Mouse (Mus musculus) adrenal gland, postnatal 4 days (tissue): ENCODE data around the gene Gp9. TPM values are rescaled to one million over a fixed set of nuclear protein-coding genes. Genes with fewer than 3 reads are reported as not detected.
"Not testable (repeated sequence)": the region's sequence is repeated elsewhere in the genome, so short reads cannot be mapped to it uniquely, and the experiment has no call there.

Experiments
- DNase-seq, 2 experiments: peaks; one replicate each; pipeline ENCODE4 v3.0.0; 2021 to 2022; ENCODE audit warnings: low spot score in 2 of 2, mixed read lengths in 2 of 2
- total RNA-seq, 2 experiments: library from RNA; stranded (reverse); gene quantifications; 2 replicates each; pipeline ENCODE4 v1.2.3; 2021

Gene Gp9
- total RNA-seq, 2 experiments from 2014 or later: 1.0 to 1.1 TPM

DNA sequence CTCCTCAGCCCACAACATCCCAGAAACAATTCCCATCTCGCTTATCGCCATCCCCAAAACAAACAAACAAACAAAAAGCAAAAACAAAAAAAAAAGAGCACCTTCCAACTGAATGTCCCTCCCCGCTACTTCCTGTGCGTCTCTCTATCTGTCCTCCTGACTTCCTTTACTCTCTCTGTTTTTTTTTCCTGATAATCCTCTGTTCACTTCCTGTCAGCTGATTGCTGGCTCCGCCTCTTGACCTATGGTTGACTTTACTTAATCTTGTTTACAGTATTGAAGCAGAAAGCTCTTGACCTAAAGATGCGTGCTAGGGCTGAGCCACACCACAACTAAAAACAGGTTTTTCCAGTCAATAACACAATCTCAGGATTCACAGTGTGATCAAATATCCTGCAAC is 29.3 kb upstream of the Gp9 start:
- no peak for DNase-seq

DNA sequence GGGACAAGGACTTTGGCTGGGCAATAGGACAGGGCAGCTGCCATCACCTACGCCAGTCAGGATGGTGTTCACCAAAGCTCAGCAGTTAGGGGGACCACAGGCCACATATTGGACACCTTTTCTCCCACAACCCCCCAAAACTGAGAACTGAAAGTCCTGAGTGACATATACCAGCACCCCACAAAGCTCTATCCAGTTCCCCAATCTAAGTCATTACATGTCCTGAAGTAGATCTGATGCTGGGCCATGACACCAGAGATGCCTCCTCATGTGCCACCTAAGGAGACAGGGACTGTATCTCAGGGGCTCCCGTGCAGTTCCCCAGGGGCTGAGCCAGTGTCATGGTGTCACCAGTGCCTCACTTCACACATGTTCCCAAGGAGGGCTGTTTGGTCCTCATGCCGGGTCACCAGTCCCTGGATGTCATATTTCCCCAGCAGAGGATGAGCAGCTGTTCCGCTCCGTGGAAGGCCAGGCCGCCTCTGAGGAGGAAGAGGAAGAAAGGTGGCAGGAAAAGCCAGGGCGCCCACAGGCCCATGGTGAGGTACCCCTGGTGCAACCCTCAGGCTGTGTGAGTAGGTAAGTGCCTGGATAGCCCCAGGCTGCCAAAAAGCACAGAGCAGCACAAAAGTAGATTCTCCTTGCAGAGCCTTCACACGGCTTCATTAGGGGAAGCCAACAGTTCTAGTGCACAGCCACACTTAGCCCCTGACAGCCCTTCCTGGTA is 27.5 kb upstream of the Gp9 start:
- DNase-seq: no peak

DNA sequence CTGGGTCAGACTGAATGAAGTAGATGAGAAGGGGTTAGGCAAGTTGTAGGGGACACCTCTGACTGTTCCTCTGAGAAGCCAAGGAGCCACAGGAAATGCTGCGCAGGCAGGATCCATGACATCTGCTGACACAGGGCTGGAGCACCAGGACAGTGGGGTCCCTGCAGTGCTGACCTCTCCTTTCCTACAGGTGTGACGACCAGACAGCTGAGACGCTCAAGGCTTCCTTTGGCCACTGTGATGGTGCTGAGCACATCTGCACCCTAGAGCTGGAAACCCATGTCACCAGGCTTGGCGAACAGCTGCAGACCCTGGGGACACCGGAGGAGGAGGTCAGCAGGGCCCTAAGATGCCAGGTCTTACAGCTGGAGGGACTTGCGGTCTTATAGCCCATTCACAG is 26.3 kb upstream of the Gp9 start:
- no peak for DNase-seq

DNA sequence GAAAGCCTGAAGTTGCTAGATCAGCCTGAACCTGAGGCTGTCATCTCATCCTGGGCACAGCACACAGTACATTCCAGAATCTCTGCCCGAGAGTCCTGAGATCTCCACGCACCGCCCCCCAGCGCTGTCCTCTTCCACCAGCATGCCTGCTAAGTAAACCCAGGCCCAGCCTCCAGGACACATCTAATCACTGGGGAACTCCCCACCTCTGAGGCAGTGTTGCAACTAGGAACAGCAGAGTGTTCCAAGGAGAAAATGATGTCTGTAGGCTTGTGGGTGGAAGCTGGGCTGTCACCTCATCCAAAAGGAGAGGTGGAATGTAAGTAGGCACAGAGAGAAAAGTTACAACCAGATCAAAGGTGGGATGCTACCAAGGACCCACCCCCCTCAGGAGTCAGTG is 22.7 kb upstream of the Gp9 start:
- DNase-seq: no peak

DNA sequence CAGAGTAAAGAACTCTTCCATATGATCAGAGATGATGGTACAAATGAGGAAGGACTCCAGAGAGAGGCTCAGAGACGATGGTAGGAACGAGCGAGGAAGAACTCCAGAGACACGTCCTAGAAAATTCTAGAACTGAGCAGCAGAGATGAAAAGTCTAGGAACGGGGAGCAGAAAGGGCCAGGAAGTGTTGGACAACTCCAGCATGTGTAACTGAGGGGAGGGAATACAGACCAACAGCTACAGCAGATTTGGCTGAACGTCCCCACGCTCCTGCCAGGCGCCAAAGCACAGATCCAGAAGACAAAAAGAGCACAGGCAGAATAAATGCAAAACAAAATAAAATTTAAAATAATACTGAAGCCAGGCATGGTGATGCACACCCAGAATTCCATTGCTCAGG is 21.0 kb upstream of the Gp9 start:
- no peak for DNase-seq

GRCm38 (mm10) chr6:87759404-87759803 is 18.5 kb upstream of the Gp9 start:
- DNase-seq: no peak

DNA sequence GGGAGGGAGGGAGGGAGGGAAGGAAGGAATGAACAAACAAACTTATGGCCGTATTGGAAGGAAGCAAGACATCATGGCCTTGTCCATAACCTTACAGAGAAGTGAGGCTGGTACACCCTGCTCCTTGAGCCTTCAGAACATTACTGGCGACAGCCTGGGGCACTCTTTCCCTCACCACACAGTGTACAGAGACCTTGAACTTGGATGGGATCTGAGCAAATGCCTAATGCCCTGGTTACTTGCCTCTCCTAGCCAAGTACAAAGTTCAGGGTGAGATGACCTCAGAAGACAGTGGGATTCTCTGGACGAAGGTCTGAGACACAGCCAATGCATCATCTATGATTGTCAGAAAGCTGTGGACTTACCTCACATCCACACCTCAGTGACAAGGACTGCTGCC is 18.0 kb upstream of the Gp9 start:
- no peak for DNase-seq

GRCm38 (mm10) chr6:87762161-87762560 is 15.7 kb upstream of the Gp9 start:
- DNase-seq: no peak

DNA sequence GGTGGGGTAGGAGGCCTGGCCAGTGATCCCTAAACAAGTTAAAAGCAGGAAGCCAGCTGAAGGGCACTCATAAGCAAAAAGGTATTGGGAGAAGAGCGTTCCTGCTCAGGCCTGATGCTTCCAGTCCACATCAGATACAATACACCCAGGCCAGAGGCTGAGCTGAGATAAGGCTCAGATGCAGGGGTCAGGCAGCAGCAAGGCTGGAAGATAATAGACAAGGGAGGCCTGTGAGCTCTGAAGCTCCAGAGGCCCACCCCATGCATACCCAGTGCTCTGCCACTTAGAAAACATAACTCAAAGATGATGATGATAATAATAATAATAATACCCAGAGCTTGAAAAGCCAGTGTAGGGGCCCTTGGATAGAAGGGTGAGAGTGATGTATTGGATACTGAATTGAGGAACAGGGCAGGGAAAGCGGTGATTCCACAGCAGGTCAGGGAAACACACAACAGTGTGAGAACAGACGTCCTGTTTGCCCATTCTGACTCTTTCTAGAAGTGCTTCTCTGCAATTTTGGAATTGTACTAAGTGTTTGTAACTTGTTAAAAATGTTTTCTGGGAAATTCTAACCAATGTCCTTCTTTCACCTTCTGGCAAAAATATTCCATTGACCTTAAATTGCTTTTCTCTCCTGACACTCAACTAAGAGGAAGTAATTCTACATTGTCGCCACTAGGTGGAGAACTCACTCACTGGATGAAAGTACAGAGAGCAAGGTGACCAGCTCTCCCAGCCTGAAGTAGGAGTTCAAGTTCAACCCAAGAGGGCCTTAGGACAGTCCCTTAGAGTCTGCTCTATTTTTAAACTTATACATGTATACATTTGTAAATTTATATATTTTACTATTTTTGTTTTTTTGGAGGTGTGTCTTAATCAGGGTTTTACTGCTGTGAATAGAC is 14.2 kb upstream of the Gp9 start:
- DNase-seq: no peak

DNA sequence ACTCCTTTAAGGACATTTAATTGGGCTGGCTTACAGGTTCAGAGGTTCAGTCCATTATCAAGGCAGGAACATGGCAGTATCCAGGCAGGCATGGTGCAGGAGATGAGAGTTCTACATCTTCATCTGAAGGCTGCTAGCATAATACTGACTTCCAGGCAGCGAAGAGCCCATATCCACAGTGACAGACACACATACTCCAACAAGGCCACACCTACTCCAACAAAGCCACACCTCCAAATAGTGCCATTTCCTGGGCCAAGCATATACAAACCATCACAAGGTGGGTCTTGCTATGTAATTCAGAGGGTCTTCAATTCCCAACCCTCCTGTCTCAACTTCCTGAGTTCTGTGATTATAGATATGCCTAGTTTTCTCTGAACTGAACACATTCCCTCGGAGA is 13.6 kb upstream of the Gp9 start:
- not testable (repeated sequence) for DNase-seq

- DNase-seq: no peak
Measured at GRCm38 (mm10) chr6:87770626-87771025, 7.2 kb upstream of the Gp9 start.

DNA sequence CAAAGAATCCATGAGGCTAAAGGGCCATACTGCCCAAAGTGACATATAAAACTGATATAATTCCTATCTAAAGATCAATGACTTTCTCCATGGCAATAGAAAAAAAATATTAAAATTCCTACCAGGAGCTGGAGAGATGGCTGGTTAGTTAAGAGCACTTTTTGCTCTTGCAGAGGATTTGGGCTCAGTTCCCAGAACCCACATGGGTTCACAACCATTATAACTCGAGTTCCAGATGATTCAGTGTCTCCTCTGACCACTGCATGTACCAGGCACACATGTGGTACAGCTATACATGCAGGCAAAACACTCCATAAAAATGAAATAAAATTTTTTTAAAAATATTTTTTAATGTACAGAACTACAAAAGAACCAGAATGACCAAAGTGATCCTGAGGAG is 3.4 kb upstream of the Gp9 start:
- no peak for DNase-seq

DNA sequence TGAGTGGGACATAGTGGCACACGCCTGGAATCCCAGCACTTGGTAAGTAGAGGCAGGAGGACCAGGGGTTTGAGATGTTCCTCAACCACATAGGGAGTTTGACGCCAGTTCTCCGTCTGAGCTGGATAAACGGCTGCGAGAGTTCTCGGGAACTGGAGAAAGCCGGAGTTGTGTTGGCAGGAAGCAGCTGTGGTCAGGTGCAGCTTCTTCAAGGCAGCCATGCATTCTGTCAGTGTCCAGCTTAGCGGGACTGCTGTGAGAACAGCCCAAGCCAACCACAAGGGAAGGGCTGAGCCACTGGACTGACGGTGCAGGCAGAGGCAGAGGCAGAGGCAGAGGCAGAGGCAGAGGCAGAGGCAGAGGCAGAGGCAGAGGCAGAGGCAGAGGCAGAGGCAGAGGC is 3.0 kb upstream of the Gp9 start:
- DNase-seq: no peak

DNA sequence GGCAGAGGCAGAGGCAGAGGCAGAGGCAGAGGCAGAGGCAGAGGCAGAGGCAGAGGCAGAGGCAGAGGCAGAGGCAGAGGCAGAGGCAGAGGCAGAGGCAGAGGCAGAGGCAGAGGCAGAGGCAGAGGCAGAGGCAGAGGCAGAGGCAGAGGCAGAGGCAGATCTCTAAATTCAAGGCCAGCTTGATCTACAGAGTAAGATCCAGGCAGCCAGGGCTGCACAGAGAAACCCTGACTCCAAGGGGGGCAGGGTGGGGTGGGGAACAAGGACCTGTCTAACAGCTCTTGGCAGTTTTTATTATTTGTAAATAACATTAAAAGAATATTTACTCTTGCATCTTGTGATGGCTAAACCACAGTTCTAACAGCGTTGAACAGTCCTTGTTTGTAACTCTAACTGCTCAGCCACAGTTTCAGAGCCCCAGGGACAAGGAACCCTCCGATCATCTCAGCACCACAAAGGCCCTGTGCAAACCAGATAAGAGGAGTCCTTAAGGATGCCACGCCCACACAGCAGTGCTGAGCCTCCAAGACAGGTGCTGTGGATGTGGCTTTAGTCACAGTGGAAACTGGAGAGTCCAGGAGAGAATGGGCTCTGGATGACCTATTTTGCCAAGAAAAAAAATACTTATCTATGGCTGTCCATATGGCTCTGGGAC is 2.2 kb upstream of the Gp9 start:
- no peak for DNase-seq

- no peak for DNase-seq
Measured at GRCm38 (mm10) chr6:87776663-87777062, 1.2 kb upstream of the Gp9 start.

GRCm38 (mm10) chr6:87778294-87779173 is 662 bp downstream of the Gp9 start:
- no peak for DNase-seq

GRCm38 (mm10) chr6:87779174-87780165 is 1.6 kb downstream of the Gp9 start:
- no peak for DNase-seq

DNA sequence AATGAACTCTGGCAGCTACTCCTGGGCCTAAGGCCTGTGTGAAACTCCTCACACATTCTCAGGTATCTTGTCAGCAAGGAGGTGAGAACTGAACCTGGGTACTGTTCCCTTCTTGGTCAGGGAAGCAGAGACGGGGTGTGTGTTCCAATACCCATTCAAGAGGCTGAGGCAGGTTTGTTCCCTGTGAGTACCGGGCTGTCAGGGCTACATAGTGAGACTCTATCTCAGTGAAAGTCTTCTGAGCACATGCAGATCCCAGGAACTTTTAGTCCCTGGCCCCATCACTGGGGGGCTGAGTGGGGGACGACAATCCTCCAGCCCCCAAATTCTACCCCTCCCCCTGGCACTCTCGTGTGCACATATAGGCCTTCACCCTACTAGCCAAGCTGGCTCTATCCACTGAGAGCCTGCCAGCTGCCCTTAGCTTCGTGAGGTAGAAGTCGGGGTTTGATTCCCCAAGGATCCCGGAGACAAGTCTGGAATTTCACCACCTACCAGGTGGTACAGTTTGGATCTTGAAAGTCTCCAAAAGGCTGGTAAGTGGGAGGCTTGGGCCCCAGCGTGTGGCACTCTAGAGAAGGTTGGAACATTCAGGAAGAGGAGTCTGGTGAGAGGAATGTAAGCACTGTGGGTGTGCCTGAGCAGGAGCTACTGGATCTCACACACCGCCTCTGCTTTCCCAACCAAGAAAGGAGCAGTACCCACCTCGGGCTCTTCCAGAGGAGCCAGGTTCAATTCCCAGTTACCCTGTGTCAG is 2.9 kb downstream of the Gp9 start:
- no peak for DNase-seq

DNA sequence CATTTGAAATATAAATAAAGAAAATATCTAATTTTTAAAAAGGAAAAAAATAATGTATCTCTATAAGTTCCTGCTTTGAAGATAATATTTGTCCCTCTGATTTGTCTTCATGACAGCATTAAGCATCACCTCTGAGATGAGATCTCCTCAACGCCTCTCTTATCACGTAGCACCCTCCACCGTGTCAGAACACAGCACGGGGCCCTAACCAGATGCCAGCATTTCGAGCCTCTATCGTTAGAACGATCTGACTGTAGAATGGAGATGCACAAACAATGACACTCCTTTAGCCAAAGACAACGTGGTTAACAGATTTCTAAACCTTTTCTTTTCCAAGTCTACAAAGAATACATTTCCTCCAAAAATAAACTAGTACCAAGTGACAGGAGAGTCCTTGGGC is 6.2 kb downstream of the Gp9 start:
- no peak for DNase-seq
